Mouse (Mus musculus) G1E (cell line): ENCODE measurements at regions not wholly inside any gene's neighbourhood (a gene's known extent, or its start where the extent isn't known, plus 50 kb on each side); places are given as distances from the start of the nearest gene placed in this dataset.

Source experiments
- CTCF ChIP-seq: IDR thresholded peaks from 2 replicates; pipeline ENCODE4 v1.5.1; 2012; ENCODE audit warnings: low read depth, low read length, inconsistent platforms, mixed read lengths
- GATA1 ChIP-seq: IDR thresholded peaks from 2 replicates; pipeline ENCODE4 v1.6.1; 2012; ENCODE audit warnings: borderline replicate concordance, low read length, inconsistent platforms, mixed read lengths
- GATA2 ChIP-seq: IDR thresholded peaks from 2 replicates; pipeline ENCODE4 v1.6.1; 2012; ENCODE audit warnings: low read depth, low read length, inconsistent platforms, borderline replicate concordance
- POLR2AphosphoS5 ChIP-seq: IDR thresholded peaks from 2 replicates; pipeline ENCODE4 v1.6.1; 2012; ENCODE audit warnings: low read depth, low read length, inconsistent platforms; ENCODE audit not compliant: insufficient replicate concordance
- TAL1 ChIP-seq: conservative IDR thresholded peaks from 2 replicates; pipeline ENCODE4 v1.6.1; 2012; ENCODE audit warnings: low read depth, low read length, inconsistent platforms, mixed read lengths

DNA sequence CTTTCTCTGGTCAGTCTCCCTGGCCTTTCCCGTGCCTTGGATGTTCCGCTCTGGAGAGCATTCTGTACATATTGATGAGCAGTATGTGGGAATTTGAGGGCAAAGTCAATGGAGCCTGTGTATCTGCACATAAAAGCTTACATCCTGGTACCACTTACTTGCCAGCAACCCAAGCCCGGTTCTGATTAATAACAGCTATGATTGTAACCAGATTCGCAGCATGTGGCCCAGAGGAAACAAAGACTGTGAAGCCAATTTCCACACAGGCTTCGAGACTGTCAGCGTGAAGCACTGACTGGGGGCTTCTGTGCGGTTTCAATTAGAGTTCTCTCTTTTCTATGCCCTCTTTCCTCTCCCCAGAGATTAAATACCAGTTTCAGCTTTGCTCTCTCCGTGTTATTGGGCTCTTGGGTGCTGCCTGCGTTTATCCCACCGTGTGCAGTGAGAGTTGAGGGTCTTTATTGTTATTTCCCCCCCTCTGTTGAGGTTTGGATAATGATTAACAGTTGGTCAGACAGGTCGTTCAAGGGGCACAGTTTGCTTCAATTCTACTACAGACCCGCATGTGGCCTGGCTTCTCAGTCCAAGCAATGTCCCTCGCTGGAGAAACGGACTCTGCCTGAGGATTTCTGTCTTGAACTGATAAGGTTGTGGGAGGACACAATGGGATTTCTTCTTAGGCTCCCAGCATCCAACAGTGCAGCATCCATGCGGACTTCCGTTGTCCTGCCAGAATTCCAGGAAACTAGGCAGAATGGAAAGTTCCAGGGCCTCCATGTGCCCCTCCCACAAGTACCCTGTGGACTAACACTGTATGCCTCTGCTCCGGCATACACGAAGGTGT is 229.6 kb downstream of the Hace1 start:
- TF ChIP-seq CTCF, result no peak
- no peak for TF ChIP-seq GATA1
- TF ChIP-seq GATA2, result no peak
- TF ChIP-seq TAL1, result no peak
- TF ChIP-seq POLR2AphosphoS5, result no peak
